Mouse (Mus musculus): ENCODE measurements around the gene Mrpl55.

Mrpl55 gene

GRCm38 (mm10) chr11:59202081-59202995 is at the start of gene Mrpl55:
TSS of gene Mrpl55 (plus strand) at chr11:59202486.
- DNase-seq, result peak; percentile 97

- DNase-seq, result no peak
These were observed 48.1 kb upstream of the Mrpl55 start for GRCm38 (mm10) chr11:59154220-59154619.

- no peak for DNase-seq
These were observed 46.4 kb upstream of the Mrpl55 start for GRCm38 (mm10) chr11:59155900-59156299.

- DNase-seq, result no peak
These were observed 43.2 kb upstream of the Mrpl55 start for GRCm38 (mm10) chr11:59159099-59159498.

- DNase-seq, result no peak
These were observed 42.7 kb upstream of the Mrpl55 start for GRCm38 (mm10) chr11:59159558-59159957.

- DNase-seq, result no peak
These were observed 40.9 kb upstream of the Mrpl55 start for GRCm38 (mm10) chr11:59161398-59161797.

- DNase-seq, result peak in 1 of 2 experiments; percentile 8
These were observed 39.6 kb upstream of the Mrpl55 start for GRCm38 (mm10) chr11:59162443-59163254.

- peak; percentile 95 to 97 for DNase-seq
These were observed 38.7 kb upstream of the Mrpl55 start, which contains the start of gene Iba57 for GRCm38 (mm10) chr11:59163255-59164236. TSS of gene Iba57 (minus strand) at chr11:59163739.

GRCm38 (mm10) chr11:59164384-59164783 is 37.9 kb upstream of the Mrpl55 start:
- DNase-seq, result no peak

- no peak for DNase-seq
These were observed 36.6 kb upstream of the Mrpl55 start for GRCm38 (mm10) chr11:59165616-59166241.

GRCm38 (mm10) chr11:59169807-59170206 is 32.5 kb upstream of the Mrpl55 start:
- no peak for DNase-seq

GRCm38 (mm10) chr11:59170549-59170948 is 31.7 kb upstream of the Mrpl55 start:
- no peak for DNase-seq

GRCm38 (mm10) chr11:59174189-59174838 is 28.0 kb upstream of the Mrpl55 start:
- DNase-seq, result no peak

GRCm38 (mm10) chr11:59176475-59176874 is 25.8 kb upstream of the Mrpl55 start:
- no peak for DNase-seq

- DNase-seq, result no peak
These were observed 25.4 kb upstream of the Mrpl55 start for GRCm38 (mm10) chr11:59176921-59177320.

GRCm38 (mm10) chr11:59182864-59183331 is 19.4 kb upstream of the Mrpl55 start, which contains the start of gene Gjc2:
TSS of gene Gjc2 (minus strand) at chr11:59183213.
- DNase-seq, result no peak

- DNase-seq, result peak; percentile 47 to 53
These were observed 18.5 kb upstream of the Mrpl55 start for GRCm38 (mm10) chr11:59183821-59184220.

GRCm38 (mm10) chr11:59185490-59185889 is 16.8 kb upstream of the Mrpl55 start:
- no peak for DNase-seq

- DNase-seq, result no peak
These were observed 14.6 kb upstream of the Mrpl55 start for GRCm38 (mm10) chr11:59187706-59188105.

- DNase-seq, result peak; percentile 91
These were observed 10.8 kb upstream of the Mrpl55 start for GRCm38 (mm10) chr11:59191231-59192058.
